Mouse (Mus musculus): ENCODE data around the gene Six2. TPM values are rescaled to one million over a fixed set of nuclear protein-coding genes. Genes with fewer than 3 reads are reported as not detected.

Six2 gene
- polyA plus RNA-seq, 1 experiment from 2014 or later: 0.96 TPM

Other genes starting within 250 kb of the Six2 start
- 1.2 and 1.4 TPM in 2 replicates for gene Six3, start 74.7 kb downstream of the Six2 start, polyA plus RNA-seq (2015; fragmentation: Nextera tagmentation; extraction: Ambion mirVana)

Data from hindbrain, embryonic 15.5 days (tissue).